Mouse (Mus musculus): ENCODE measurements around the gene 1700029F12Rik. TPM values are rescaled to one million over a fixed set of nuclear protein-coding genes. Genes with fewer than 3 reads are reported as not detected.

The 1700029F12Rik gene
- polyA plus RNA-seq, 1 experiment from 2014 or later = not detected

GRCm38 (mm10) chr13:96989129-96989528 lies 45.0 kb downstream of the 1700029F12Rik start:
- ATAC-seq = no peak
- 95% methylated on average over 16 of the region's 16 CpGs for WGBS
- H3K9ac ChIP-seq (replicated peaks) = no peak overlapping the region
- no peaks in the 10 kb centered on the region for H3K9me3 ChIP-seq
- no peaks in the 10 kb centered on the region for H3K27me3 ChIP-seq
- H3K4me2 ChIP-seq (replicated peaks) = no peak overlapping the region
- H3K36me3 ChIP-seq = no peaks in the 10 kb centered on the region
- H3K4me3 ChIP-seq (replicated peaks) = no peak overlapping the region
- no peaks in the 10 kb centered on the region for H3K4me1 ChIP-seq (replicated peaks)
- H3K27ac ChIP-seq = no peak overlapping the region

GRCm38 (mm10) chr13:96985599-96986275 lies 48.4 kb downstream of the 1700029F12Rik start:
- H3K9me3 ChIP-seq = no peaks in the 10 kb centered on the region
- H3K36me3 ChIP-seq = no peaks in the 10 kb centered on the region
- H3K27ac ChIP-seq = 0 out of 2 replicates have a peak overlapping the region, but pooled peaks have one; percentile 4
- WGBS = 70% methylated on average over 12 of the region's 12 CpGs
- no peak for ATAC-seq
- H3K4me1 ChIP-seq (replicated peaks) = no peaks in the 10 kb centered on the region
- H3K4me3 ChIP-seq (replicated peaks) = no peak overlapping the region
- no peak overlapping the region for H3K4me2 ChIP-seq (replicated peaks)
- no peaks in the 10 kb centered on the region for H3K27me3 ChIP-seq
- H3K9ac ChIP-seq (replicated peaks) = no peak overlapping the region

GRCm38 (mm10) chr13:96984688-96985087 lies 49.5 kb downstream of the 1700029F12Rik start:
- WGBS = 81% methylated on average over 5 of the region's 5 CpGs
- no peaks in the 10 kb centered on the region for H3K9me3 ChIP-seq
- H3K9ac ChIP-seq (replicated peaks) = no peak overlapping the region
- no peak overlapping the region for H3K4me2 ChIP-seq (replicated peaks)
- ATAC-seq = no peak
- no peaks in the 10 kb centered on the region for H3K4me1 ChIP-seq (replicated peaks)
- no peak overlapping the region for H3K27ac ChIP-seq
- H3K4me3 ChIP-seq (replicated peaks) = no peak overlapping the region
- H3K36me3 ChIP-seq = no peaks in the 10 kb centered on the region
- H3K27me3 ChIP-seq = no peaks in the 10 kb centered on the region

- Histone ChIP-seq H3K9ac (replicated peaks) (no peak overlapping the region), H3K4me1 (replicated peaks) (no peaks in the 10 kb centered on the region), H3K36me3 (no peaks in the 10 kb centered on the region), H3K27me3 (no peaks in the 10 kb centered on the region), H3K4me3 (replicated peaks) (no peak overlapping the region), H3K4me2 (replicated peaks) (no peak overlapping the region), H3K9me3 (no peaks in the 10 kb centered on the region), H3K27ac (no peak overlapping the region)
- ATAC-seq = no peak
- 66% methylated on average over 26 of the region's 26 CpGs for WGBS
Measured at GRCm38 (mm10) chr13:96983251-96984126, 50.7 kb downstream of the 1700029F12Rik start.

- Histone ChIP-seq H3K9ac (replicated peaks) (no peak overlapping the region), H3K4me3 (replicated peaks) (no peak overlapping the region), H3K27ac (no peak overlapping the region), H3K9me3 (no peaks in the 10 kb centered on the region), H3K4me2 (replicated peaks) (no peak overlapping the region), H3K4me1 (replicated peaks) (no peaks in the 10 kb centered on the region), H3K27me3 (no peaks in the 10 kb centered on the region), H3K36me3 (no peaks in the 10 kb centered on the region)
- no peak for ATAC-seq
Measured at GRCm38 (mm10) chr13:96980561-96980960, 53.6 kb downstream of the 1700029F12Rik start.

- no peaks in the 10 kb centered on the region for H3K36me3 ChIP-seq
- H3K4me2 ChIP-seq (replicated peaks) = no peak overlapping the region
- ATAC-seq = no peak
- no peaks in the 10 kb centered on the region for H3K9me3 ChIP-seq
- no peak overlapping the region for H3K4me3 ChIP-seq (replicated peaks)
- H3K27ac ChIP-seq = no peak overlapping the region
- H3K9ac ChIP-seq (replicated peaks) = no peak overlapping the region
- H3K4me1 ChIP-seq (replicated peaks) = no peaks in the 10 kb centered on the region
- 87% methylated on average over 6 of the region's 6 CpGs for WGBS
- H3K27me3 ChIP-seq = no peaks in the 10 kb centered on the region
Measured at GRCm38 (mm10) chr13:96976986-96977595, 57.1 kb downstream of the 1700029F12Rik start.

GRCm38 (mm10) chr13:96973318-96973717 lies 60.8 kb downstream of the 1700029F12Rik start:
- Histone ChIP-seq H3K4me1 (replicated peaks) (no peaks in the 10 kb centered on the region), H3K9ac (replicated peaks) (no peak overlapping the region), H3K4me2 (replicated peaks) (no peak overlapping the region), H3K9me3 (no peaks in the 10 kb centered on the region), H3K36me3 (no peaks in the 10 kb centered on the region), H3K27ac (no peak overlapping the region), H3K4me3 (replicated peaks) (no peak overlapping the region), H3K27me3 (no peaks in the 10 kb centered on the region)
- whole genome bisulfite sequencing = 95% methylated on average over 4 of the region's 4 CpGs
- no peak for ATAC-seq

Other genes with a start within 250 kb of the 1700029F12Rik start
- gene Gcnt4, start 109.7 kb downstream of the 1700029F12Rik start, polyA plus RNA-seq (2015; fragmentation: Nextera tagmentation; extraction: Ambion mirVana) = 0.12 and 0.15 TPM in 2 replicates
- gene Fam169a, start 32.9 kb upstream of the 1700029F12Rik start, polyA plus RNA-seq (2015; fragmentation: Nextera tagmentation; extraction: Ambion mirVana) = 18.6 and 18.8 TPM in 2 replicates
- 0.43 and 1.1 TPM in 2 replicates for gene Gm6169, start 64.9 kb upstream of the 1700029F12Rik start, polyA plus RNA-seq (2015; fragmentation: Nextera tagmentation; extraction: Ambion mirVana)
- gene Gfm2, start 103.6 kb upstream of the 1700029F12Rik start, polyA plus RNA-seq (2015; fragmentation: Nextera tagmentation; extraction: Ambion mirVana) = 38.3 and 42.1 TPM in 2 replicates
- 42.9 and 51.0 TPM in 2 replicates for gene Nsa2, start 103.6 kb upstream of the 1700029F12Rik start, polyA plus RNA-seq (2015; fragmentation: Nextera tagmentation; extraction: Ambion mirVana)
- gene Hexb, start 164.0 kb upstream of the 1700029F12Rik start, polyA plus RNA-seq (2015; fragmentation: Nextera tagmentation; extraction: Ambion mirVana) = 26.1 and 26.4 TPM in 2 replicates
- 50.2 and 52.1 TPM in 2 replicates for gene Enc1, start 206.7 kb upstream of the 1700029F12Rik start, polyA plus RNA-seq (2015; fragmentation: Nextera tagmentation; extraction: Ambion mirVana)

All from midbrain, embryonic 13.5 days (tissue).